Mouse (Mus musculus) WW6 (cell line): ENCODE measurements around the gene Efna3.

ENCODE experiments used
- DNase-seq: peaks from one replicate; pipeline ENCODE4 v3.0.0-alpha.2; 2013; ENCODE audit warnings: low read depth, low spot score

The Efna3 gene

GRCm38 (mm10) chr3:89315930-89316831 is 6.6 kb downstream of the Efna3 start:
- no peak for DNase-seq

DNA sequence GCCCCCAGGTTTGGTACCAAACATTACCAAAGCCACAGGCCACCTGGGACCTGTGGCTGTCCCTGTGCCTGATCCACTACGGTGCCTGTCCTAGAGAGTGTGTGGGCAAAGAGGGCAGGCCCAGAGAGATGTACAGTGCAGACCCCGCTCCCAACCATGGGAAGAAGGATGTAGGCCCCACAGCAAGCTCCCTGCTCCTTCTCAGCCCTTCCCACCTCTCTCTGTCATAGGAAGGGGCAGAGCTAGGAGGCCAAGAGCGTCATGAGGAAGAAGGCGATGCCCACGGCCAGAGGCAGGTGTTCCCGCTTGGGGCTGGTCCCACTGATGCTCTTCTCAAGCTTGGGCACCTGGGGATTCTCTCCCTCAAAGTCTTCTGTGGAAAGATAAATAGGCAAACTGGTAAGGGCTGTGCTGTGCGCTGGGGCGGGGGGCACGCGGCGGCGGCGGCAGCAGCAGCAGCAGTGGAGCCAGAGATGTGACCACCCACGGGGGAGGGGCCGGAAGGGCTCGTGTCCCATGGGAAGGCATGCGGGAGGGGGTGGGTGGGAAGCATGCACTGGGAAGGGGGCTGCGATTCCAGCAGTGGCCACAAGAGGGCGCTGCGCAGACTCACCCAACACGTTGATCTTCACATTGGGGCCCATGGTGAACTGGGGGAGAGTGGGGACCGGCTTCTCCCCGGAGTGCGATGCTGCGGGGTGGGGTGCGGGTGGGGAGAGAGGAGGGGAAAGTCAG is 7.4 kb downstream of the Efna3 start:
- DNase-seq, result peak; percentile 70

DNA sequence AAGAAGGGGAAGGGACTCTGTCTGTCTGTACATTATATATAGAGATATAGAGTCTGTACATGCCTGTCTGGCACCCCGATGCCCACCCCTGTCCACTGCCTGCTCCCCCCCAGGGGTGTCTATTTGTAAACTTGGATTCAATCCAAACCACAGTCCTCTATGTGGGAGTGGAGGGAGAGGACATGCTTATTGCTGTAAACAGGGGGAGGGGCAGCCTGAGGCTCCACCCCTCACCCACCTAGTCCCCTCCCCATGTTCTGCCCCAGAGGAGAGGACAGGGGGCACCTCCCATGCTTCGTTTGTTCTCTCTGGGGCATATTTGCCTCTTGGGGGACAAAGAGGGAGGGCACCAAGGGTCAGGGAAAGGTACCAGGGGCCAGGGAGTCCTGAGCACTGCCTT is 8.0 kb downstream of the Efna3 start:
- no peak for DNase-seq

GRCm38 (mm10) chr3:89314340-89314739 is 8.4 kb downstream of the Efna3 start:
- DNase-seq, result no peak

DNA sequence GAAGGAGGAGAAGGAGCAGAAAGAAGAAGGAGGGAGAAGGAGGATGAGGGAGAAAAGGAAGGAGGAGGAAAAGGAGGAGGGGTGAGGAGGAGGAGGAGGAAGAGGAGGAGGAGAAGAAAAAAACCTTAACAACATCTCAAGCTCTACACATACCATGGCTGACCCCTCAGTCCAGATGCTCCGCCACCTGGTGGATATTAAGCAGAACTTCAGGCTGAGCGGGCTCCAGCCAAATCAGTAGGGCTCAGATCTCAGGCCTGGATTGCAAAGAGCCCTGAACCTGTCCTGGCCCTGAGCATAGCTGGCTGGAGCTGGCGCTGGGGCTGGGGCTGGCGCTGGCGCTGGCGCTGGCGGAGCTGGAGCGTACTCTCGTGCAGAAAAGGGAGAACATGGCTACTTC is 14.7 kb downstream of the Efna3 start:
- DNase-seq, result peak; percentile 60

- DNase-seq, result no peak
Measured at GRCm38 (mm10) chr3:89305551-89306325, 17.0 kb downstream of the Efna3 start.

DNA sequence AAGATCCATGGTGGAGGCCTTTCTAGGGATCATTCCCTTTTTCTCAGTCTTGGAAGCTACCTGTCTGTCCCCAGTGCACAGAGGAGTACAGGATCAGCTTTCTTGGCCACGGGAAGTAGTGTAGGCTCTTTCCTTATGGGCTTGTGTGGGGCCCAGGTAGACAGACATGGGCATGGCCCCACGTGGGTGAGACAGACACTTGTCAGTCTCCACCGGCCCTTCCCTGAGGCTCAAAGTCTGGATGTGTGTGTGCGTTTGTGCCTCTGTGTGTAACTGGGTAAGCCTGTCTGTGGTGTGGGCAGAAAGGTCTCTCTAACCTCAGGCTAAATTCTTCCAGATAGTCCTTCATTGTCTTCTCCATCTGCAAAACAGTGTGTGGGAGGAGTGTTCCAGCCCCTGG is 17.7 kb downstream of the Efna3 start:
- DNase-seq, result no peak

- no peak for DNase-seq
Measured at GRCm38 (mm10) chr3:89304440-89304839, 18.3 kb downstream of the Efna3 start.

DNA sequence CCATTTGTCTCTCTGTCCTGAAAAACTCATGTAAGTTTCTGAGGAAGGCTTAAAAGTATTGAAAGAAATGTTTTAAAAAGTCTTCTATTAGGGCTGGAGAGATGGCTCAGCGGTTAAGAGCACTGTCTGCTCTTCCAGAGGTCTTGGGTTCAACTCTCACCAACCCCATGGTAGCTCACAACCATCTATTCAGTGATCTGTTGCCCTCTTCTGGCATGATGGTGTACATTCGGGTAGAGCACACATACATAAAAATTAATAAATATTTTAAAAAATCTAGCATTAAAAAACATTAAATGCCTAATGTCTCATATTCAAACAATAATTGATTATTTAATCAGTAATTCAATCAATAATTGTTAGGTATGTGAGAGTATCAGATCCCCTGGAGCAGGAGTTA is 22.3 kb downstream of the Efna3 start:
- no peak for DNase-seq

- DNase-seq, result no peak
Measured at GRCm38 (mm10) chr3:89300071-89300470, 22.7 kb downstream of the Efna3 start.

GRCm38 (mm10) chr3:89299499-89299898 is 23.3 kb downstream of the Efna3 start:
- no peak for DNase-seq

DNA sequence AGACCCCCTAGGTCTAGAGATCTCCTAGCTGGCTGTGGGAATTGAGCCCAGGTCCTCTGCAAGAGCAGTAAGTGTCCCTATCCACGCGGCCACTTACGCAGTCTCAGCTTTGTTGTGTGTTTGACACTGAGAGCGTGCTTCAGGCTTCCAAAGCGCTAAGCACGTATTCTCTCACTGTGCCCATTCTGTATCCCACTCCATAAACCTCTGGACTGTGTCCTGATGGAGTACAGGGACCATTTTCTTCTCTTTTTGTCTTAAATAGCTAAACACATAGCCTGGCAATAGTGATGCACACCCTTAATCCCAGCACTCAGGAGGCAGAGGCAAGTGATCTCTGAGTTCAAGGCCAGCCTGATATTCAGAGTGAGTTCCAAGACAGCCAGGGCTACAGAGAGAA is 23.9 kb downstream of the Efna3 start:
- no peak for DNase-seq

GRCm38 (mm10) chr3:89296761-89297396 is 25.9 kb downstream of the Efna3 start:
- no peak for DNase-seq

GRCm38 (mm10) chr3:89295685-89296230 is 27.0 kb downstream of the Efna3 start:
- DNase-seq, result no peak

GRCm38 (mm10) chr3:89294195-89294594 is 28.6 kb downstream of the Efna3 start:
- DNase-seq, result no peak

- no peak for DNase-seq
Measured at GRCm38 (mm10) chr3:89293247-89293918, 29.4 kb downstream of the Efna3 start.

DNA sequence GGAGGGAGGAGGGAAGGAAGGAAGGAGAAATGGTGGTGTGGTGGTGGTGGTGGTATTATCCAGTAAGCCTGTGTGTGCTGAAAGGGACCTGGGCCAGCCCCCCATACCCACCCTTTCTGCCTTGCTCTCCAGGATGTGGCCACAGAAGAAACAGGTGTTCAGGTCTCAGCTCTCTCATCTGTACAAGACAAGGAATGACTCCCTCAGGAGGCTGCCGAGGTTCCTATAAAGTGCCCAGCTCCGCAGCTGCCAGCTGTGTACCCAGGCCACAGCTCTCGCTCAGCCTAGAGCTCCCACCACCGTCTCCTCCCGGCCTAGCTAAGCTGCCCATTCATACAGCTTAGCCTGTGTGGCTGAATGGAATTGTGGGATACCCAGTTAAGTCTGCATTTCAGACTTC is 30.5 kb downstream of the Efna3 start:
- DNase-seq, result no peak

- DNase-seq, result no peak
Measured at GRCm38 (mm10) chr3:89291874-89292273, 30.9 kb downstream of the Efna3 start.

GRCm38 (mm10) chr3:89288503-89288928 is 34.2 kb downstream of the Efna3 start:
- no peak for DNase-seq

DNA sequence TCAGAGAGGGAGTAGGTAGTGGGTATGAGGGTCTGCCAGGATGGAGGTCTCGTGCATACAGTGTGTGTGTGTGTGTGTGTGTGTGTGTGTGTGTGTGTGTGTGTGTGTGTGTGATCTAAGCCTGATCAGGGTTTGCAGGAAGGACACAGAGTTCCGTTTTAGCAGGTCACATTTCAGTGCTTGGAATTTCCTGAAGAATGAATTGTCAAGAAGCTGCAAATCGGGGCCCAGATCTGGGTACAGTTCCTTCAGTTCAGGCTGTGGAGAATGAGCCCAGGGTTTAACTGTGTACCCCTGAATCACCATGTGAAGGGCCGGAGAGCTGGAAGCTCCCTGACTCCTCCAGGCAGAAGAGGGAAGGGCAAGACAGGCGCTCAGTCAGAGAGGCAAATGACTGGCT is 35.5 kb downstream of the Efna3 start:
- no peak for DNase-seq

- no peak for DNase-seq
Measured at GRCm38 (mm10) chr3:89285526-89285925, 37.2 kb downstream of the Efna3 start.
